Mouse (Mus musculus) left cerebral cortex, postnatal 10 days (tissue): ENCODE data around the gene Syt13. TPM values are rescaled to one million over a fixed set of nuclear protein-coding genes. Genes with fewer than 3 reads are reported as not detected.

ENCODE experiments used
- DNase-seq, 2 experiments: peaks; one replicate each; pipeline ENCODE4 v3.0.0; 2021 to 2022; ENCODE audit warnings: low spot score in 2 of 2, mixed read lengths in 1 of 2; ENCODE audit errors: extremely low spot score in 1 of 2
- intact Hi-C: fragments of 180-260 bp; cut with DNase I; formaldehyde crosslinking; loops from one replicate; pipeline ENCODE4 v1.15.1; 2025
- total RNA-seq, 2 experiments: library from RNA; stranded (reverse); gene quantifications; 2 replicates each; pipeline ENCODE4 v1.2.3; 2021

Gene Syt13
- total RNA-seq, 2 experiments from 2014 or later: 90.0 to 95.7 TPM

- no peak for DNase-seq
- intact Hi-C loops: no loop called here
Observed at GRCm38 (mm10) chr2:92985171-92985570, 70.3 kb downstream of the Syt13 start.

- intact Hi-C loops: no loop called here
- DNase-seq: no peak
Observed at GRCm38 (mm10) chr2:92985600-92985999, 70.7 kb downstream of the Syt13 start.

GRCm38 (mm10) chr2:92987108-92987618 is 72.3 kb downstream of the Syt13 start:
- no peak for DNase-seq
- intact Hi-C loops: no loop called here

GRCm38 (mm10) chr2:92987901-92988631 is 73.2 kb downstream of the Syt13 start:
- intact Hi-C loops: no loop called here

GRCm38 (mm10) chr2:92989593-92989992 is 74.7 kb downstream of the Syt13 start:
- DNase-seq: no peak
- intact Hi-C loops: no loop called here

More at GRCm38 (mm10) chr2:92987901-92988631, 73.2 kb downstream of the Syt13 start:
- peak; percentile 45 to 86 for DNase-seq

- DNase-seq: no peak
- intact Hi-C loops: no loop called here
Observed at GRCm38 (mm10) chr2:92991976-92992375, 77.1 kb downstream of the Syt13 start.

GRCm38 (mm10) chr2:93005028-93005427 is 90.1 kb downstream of the Syt13 start:
- no peak for DNase-seq
- intact Hi-C loops: no loop called here

Other genes with a start within 250 kb of the Syt13 start
- 10 to 100 TPM; 23.2 to 28.4 TPM for gene Prdm11, start 131.1 kb downstream of the Syt13 start, total RNA-seq